Mouse (Mus musculus): Measurements from ENCODE around the gene Gipc3. TPM values are rescaled to one million over a fixed set of nuclear protein-coding genes. Genes with fewer than 3 reads are reported as not detected.
A peak's percentile ranks its signal among the peaks of the same experiment; 100 is the strongest.

Gipc3 gene
- polyA plus RNA-seq, 1 experiment, result 0.10 TPM

DNA sequence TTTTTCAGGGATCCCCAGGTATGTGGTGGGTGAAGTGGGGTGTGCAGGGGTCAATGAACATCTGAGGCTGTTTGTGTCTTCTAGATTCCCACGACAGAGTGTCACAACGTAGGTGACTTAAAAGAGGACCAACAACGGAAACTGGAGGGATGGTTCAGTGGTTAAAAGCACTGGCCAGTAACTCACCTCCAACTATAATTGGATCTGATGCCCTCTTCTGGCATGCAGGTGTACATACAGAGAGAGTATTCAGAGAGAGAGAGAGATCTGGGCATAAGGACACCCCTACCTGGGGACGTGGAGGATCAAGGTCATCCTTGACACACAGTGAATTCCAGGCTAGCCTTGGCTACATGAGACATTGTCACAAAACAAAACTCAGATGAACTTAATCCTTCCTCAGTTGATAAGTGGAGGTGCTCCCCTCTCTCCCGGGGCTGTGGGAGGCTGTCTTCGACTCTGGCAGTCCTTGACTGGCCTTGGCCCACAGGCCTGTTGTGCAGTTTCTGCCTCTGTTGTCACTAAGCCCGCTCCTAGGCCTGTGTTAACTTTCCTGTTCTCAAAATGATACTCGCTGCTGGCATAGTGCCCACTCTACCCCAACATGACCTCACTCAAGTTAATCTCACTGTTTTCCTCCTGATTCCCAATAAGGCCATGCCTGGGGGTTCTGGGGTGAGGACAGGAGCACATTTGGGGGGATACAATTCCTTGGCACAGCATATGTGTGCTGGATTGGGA lies 1.5 kb upstream of the Gipc3 start:
- H3ac ChIP-seq (ENCODE audit: control insufficient read depth, insufficient read length), result no peak overlapping the region
- H3K36me3 ChIP-seq (ENCODE audit: control insufficient read depth, insufficient read depth), result peaks cover 9% of the 10 kb centered on the region
- H3K79me2 ChIP-seq (ENCODE audit: control insufficient read depth, insufficient read depth), result no peaks in the 10 kb centered on the region
- no peak overlapping the region for H3K4me2 ChIP-seq (ENCODE audit: low read depth)
- H3K4me3 ChIP-seq, result no peak overlapping the region
- TF ChIP-seq E2F4 (IDR thresholded peaks at IDR 0.05; ENCODE audit: insufficient read depth), result no peak
- no peak for TF ChIP-seq TCF12 (IDR thresholded peaks at IDR 0.05; ENCODE audit: insufficient read depth, poor library complexity, severe bottlenecking)
- no peak for TF ChIP-seq TCF3 (IDR thresholded peaks at IDR 0.05; ENCODE audit: insufficient read length, low read depth)
- TF ChIP-seq CEBPB (IDR thresholded peaks at IDR 0.05; ENCODE audit: insufficient read depth, poor library complexity, severe bottlenecking), result no peak
- H3K27me3 ChIP-seq (ENCODE audit: control insufficient read depth, insufficient read depth, insufficient read length), result peaks cover 12% of the 10 kb centered on the region

DNA sequence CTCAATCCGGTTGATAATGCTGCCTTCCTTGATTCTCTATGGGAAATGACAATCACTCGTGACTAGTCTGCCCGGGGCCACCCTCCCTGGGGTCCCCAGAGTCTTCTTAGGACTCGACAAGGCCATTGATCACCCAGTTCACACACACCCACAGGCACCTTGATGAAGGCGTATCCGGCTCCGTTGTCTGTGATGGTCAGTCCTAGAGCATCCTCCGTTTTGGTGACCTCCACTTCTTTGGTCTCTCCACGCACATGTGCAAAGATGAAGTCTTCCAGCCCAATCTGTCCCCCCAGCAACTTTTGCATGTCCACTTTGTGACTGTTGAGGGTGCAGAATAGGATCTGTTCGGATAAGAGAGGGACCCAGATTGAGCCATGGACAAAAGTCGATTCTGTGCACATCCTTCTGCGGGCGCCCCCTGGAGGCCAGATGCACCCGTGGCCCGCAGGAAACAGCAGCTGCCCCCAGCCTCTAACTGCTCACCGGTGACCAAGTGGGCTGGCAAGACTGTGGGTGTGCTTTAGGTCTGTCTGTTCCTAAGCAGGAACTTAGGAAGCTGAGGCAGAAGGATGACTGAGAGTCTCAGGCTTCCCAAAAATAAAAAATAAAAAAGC lies 1.6 kb downstream of the Gipc3 start:
- Histone ChIP-seq H3K79me2 (ENCODE audit: control insufficient read depth, insufficient read depth) (no peaks in the 10 kb centered on the region), H3ac (ENCODE audit: control insufficient read depth, insufficient read length) (no peak overlapping the region), H3K4me3 (no peak overlapping the region), H3K4me2 (ENCODE audit: low read depth) (no peak overlapping the region), H3K36me3 (ENCODE audit: control insufficient read depth, insufficient read depth) (no peaks in the 10 kb centered on the region), H3K27me3 (ENCODE audit: control insufficient read depth, insufficient read depth, insufficient read length) (peaks cover 12% of the 10 kb centered on the region)
- TF ChIP-seq USF1 (IDR thresholded peaks at IDR 0.05; ENCODE audit: low read depth) (no peak), CEBPB (IDR thresholded peaks at IDR 0.05; ENCODE audit: insufficient read depth, poor library complexity, severe bottlenecking) (no peak), SRF (IDR thresholded peaks at IDR 0.05; ENCODE audit: control insufficient read depth, insufficient read length, low read depth) (no peak), E2F4 (IDR thresholded peaks at IDR 0.05; ENCODE audit: insufficient read depth) (no peak), TCF3 (IDR thresholded peaks at IDR 0.05; ENCODE audit: insufficient read length, low read depth) (no peak), REST (IDR thresholded peaks at IDR 0.05; ENCODE audit: insufficient read depth, insufficient read length) (no peak), POLR2A (IDR thresholded peaks at IDR 0.05; ENCODE audit: insufficient read length, low read depth) (no peak), MYOD1 (IDR thresholded peaks at IDR 0.05; ENCODE audit: control insufficient read depth in 1 of 3, insufficient read length in 2 of 3, low read depth in 2 of 3) (peak in 1 of 3 experiments; percentile 13), TCF12 (IDR thresholded peaks at IDR 0.05; ENCODE audit: insufficient read depth, poor library complexity, severe bottlenecking) (no peak), POLR2AphosphoS2 (IDR thresholded peaks at IDR 0.05; ENCODE audit: insufficient read length, low read depth) (no peak), MAX (IDR thresholded peaks at IDR 0.05; ENCODE audit: low read depth) (no peak), MYOG (IDR thresholded peaks at IDR 0.05; ENCODE audit: control insufficient read depth in 1 of 3, insufficient read depth in 1 of 3, insufficient read length in 2 of 3, low read depth in 2 of 3) (peak in 1 of 3 experiments; percentile 63)

DNA sequence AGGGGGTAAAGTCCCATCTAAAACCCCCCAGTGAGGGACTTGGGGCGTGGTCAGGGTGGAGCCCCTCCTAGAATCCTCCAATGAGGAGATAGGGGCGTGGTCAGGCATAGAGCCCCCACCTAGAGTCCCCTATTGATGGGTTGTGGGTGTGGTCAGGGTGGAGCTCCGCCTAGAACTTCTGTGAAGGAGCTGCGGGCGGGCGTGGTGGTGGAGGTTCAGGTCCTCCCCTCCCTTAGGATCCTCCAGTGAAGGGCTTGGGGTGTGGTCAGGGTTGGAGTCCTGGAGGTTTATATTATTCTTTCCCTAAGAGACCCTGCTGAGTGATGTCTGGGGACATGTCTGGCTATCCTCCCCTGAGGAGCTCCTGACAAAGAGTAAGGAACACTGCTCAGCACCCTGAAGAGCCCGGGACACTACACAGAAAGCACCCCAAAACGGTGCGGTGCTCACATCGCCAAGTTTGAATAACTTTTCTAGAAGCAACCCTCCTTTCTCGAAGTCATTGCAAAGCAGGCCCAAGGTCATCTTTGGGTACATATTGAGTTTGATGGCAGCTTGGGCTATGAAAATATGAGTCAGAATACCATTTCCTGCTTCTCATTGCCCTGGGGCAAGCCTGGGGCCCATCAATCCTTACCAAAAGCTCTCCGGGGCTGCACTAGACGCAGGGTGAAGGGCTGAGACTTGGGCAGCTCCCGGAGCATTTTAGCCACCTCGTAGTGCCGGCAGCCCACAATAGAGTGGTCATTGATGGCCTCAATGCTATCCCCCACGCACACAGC lies 2.3 kb downstream of the Gipc3 start:
- H3K4me3 ChIP-seq, result no peak overlapping the region
- H3K27me3 ChIP-seq (ENCODE audit: control insufficient read depth, insufficient read depth, insufficient read length), result peaks cover 12% of the 10 kb centered on the region
- no peak for TF ChIP-seq CEBPB (IDR thresholded peaks at IDR 0.05; ENCODE audit: insufficient read depth, poor library complexity, severe bottlenecking)
- TF ChIP-seq MYOD1 (IDR thresholded peaks at IDR 0.05; ENCODE audit: control insufficient read depth in 1 of 3, insufficient read length in 2 of 3, low read depth in 2 of 3), result no peak
- TF ChIP-seq POLR2AphosphoS2 (IDR thresholded peaks at IDR 0.05; ENCODE audit: insufficient read length, low read depth), result no peak
- H3ac ChIP-seq (ENCODE audit: control insufficient read depth, insufficient read length), result no peak overlapping the region
- no peak overlapping the region for H3K4me2 ChIP-seq (ENCODE audit: low read depth)
- no peaks in the 10 kb centered on the region for H3K79me2 ChIP-seq (ENCODE audit: control insufficient read depth, insufficient read depth)
- H3K36me3 ChIP-seq (ENCODE audit: control insufficient read depth, insufficient read depth), result no peaks in the 10 kb centered on the region

DNA sequence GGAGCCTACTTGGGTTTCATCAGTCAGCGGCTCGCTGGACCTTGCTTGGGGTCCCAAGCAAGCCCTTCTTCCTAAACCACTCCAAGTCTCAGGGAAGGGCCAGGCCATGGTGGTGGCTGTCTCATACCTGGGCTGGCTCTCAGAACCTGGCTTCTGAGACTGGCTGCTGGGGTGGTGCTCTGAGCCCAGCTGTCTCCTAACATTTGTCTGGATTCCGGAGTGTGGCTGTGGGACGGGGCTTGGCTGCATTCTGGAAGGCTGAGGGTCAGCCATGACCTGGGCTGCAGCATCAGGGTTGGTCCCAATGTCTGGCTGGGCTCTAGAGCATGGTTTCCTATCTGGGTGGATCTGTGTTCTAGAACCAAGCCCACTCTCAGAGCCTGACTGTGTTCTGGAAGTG lies 6.5 kb downstream of the Gipc3 start:
- H3K4me2 ChIP-seq (ENCODE audit: low read depth), result no peak overlapping the region
- H3K4me3 ChIP-seq, result no peak overlapping the region
- no peaks in the 10 kb centered on the region for H3K36me3 ChIP-seq (ENCODE audit: control insufficient read depth, insufficient read depth)
- peak; percentile 6 to 89 (median 38) for TF ChIP-seq MYOG (IDR thresholded peaks at IDR 0.05; ENCODE audit: control insufficient read depth in 1 of 3, insufficient read depth in 1 of 3, insufficient read length in 2 of 3, low read depth in 2 of 3)
- TF ChIP-seq MAX (IDR thresholded peaks at IDR 0.05; ENCODE audit: low read depth), result no peak
- peak in 1 of 3 experiments; percentile 55 for TF ChIP-seq MYOD1 (IDR thresholded peaks at IDR 0.05; ENCODE audit: control insufficient read depth in 1 of 3, insufficient read length in 2 of 3, low read depth in 2 of 3)
- no peak for TF ChIP-seq SRF (IDR thresholded peaks at IDR 0.05; ENCODE audit: control insufficient read depth, insufficient read length, low read depth)
- H3K27me3 ChIP-seq (ENCODE audit: control insufficient read depth, insufficient read depth, insufficient read length), result no peaks in the 10 kb centered on the region
- no peak overlapping the region for H3ac ChIP-seq (ENCODE audit: control insufficient read depth, insufficient read length)
- H3K79me2 ChIP-seq (ENCODE audit: control insufficient read depth, insufficient read depth), result no peaks in the 10 kb centered on the region
